Mouse (Mus musculus) large intestine, adult 2 months (tissue): ENCODE results near the gene Rem1. TPM values are rescaled to one million over a fixed set of nuclear protein-coding genes. Genes with fewer than 3 reads are reported as not detected.

Experiments
- DNase-seq: peaks from one replicate; pipeline ENCODE4 v3.0.0-alpha.2; 2012; ENCODE audit warnings: low read depth, low spot score
- WGBS: fragments of 180-500 bp; shearing (Covaris S2); methylation state at CpG from one replicate; pipeline ENCODE4 v1.1.7; 2018; 5-methylcytosine and 5-hydroxymethylcytosine counted together
- polyA plus RNA-seq: library from polyadenylated mRNA; depleted of rRNA; stranded (reverse); fragments of >200 nt; gene quantifications from 2 replicates; pipeline ENCODE4 v1.2.3, GENCODE M21; 2012; rRNA removed

Rem1 gene
- polyA plus RNA-seq, 1 experiment = 3.7 TPM

DNA sequence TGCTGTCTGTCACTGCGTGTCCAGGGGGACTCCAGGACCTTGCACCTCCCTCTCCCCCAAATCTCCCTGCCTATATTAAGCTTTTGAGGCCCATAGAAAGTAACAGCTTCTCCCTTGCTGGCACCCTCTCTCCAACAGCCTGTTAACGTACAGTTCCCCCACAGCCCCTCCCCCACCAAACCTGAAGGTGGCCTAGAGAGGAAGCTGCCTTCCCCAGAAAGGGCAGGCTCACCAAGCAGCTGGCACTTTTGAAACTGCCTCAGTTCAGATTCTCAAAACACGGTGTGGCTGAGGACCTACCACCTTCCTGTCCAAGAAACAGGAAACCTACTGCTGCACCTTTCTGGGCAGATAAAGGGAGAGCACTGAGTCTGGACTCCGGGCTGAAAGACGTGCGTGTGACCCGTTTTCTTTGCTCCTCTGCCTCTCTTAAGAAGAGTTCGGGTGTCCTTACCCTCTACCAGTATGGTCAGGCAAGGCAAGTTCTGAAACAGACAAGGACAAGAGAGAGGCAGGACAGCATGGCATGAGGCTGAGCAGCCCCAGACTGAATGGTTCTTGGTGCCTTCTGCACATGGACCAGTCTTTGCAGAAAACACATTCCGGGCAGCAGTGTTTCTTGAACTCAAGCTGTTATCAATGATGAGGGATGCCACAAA, 44.4 kb downstream of the Rem1 start:
- DNase-seq = no peak
- WGBS = 42% methylated on average over 9 of the region's 9 CpGs

DNA sequence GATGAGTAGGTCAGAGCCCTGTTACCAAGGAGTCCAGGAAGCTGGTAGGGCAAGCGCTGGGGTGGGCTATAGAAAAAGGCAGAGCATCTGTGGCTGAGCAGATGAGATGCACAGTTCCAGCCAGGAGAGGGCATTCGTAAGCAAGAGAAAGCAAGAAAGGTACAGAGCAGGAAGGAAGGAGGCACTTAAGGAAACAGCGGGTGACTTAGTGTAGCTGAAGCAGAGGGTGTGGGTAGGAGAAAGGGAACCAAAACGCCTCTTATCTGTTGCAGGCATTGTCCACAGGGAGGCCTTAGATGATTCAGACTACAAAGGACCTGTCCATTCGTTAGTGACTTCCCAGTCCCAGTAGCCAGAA, 44.9 kb downstream of the Rem1 start:
- WGBS = 6% methylated on average over 5 of the region's 5 CpGs
- DNase-seq = no peak

DNA sequence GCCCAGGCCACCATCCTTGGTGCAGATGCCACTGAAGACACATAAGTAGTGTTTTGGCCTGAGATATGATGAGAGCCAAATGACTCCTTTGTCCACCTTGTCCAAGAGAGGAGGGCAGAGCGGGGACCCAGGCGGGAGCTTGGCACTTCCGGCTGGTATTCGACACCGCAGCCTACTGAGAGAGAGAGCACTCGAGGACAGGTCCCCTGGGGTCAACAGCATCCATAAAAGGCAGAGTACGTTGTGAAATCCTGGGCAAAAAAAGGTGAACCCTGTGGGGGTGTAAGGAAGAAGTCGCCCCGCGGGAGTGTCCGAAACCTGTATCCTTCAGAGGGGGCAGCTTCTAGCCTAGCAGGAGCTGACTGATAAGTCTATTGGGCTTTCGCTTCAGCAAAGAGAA, 45.4 kb downstream of the Rem1 start:
- no peak for DNase-seq
- WGBS = 81% methylated on average over 12 of the region's 12 CpGs

DNA sequence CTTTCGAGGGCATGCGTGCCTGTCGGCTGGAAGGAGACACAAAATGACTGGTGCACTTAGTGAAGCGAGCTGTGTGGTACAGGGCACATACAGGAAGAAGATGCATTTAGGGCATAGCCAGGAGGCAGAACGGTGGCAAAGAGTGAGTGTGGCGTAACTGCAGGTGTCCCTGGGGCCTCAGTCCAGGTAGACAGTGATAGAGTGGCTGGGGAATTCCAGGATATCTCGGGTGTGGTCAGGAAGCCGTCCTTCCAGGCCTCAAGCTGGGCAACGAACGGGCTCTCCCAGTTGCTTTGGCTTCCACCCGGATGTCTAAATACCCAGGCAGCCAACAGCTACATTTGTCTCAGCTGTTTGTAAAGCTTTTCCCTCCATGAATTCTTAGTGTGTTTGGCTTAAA, 47.4 kb downstream of the Rem1 start:
- DNase-seq = no peak
- WGBS = 20% methylated on average over 11 of the region's 11 CpGs

DNA sequence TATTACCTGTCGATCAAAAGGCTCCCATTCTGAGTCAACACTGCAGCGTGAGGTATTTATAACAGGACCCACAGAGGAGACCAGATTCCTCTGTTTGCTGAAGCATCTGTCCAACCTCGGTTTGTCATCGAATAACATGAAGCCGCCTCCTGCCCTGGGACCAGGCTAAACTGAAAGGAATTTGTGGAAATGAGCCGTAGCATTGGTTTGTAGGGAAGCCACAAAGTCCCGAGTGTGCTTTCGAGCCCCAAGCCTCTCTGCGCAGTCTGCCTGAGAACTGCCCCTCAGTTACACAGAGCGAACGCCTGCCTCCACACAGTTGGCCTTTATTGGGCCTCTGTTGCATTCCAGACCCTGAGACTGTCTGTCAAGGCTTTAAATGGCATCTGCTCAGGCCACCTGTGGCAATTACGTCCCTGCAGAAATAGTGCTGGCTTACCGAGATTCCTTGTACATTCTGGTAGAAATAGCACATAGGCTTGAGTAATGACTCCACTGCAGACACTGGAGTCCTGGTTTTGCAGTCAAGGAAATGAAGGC, 48.6 kb downstream of the Rem1 start:
- DNase-seq = no peak
- 64% methylated on average over 13 of the region's 13 CpGs for WGBS

DNA sequence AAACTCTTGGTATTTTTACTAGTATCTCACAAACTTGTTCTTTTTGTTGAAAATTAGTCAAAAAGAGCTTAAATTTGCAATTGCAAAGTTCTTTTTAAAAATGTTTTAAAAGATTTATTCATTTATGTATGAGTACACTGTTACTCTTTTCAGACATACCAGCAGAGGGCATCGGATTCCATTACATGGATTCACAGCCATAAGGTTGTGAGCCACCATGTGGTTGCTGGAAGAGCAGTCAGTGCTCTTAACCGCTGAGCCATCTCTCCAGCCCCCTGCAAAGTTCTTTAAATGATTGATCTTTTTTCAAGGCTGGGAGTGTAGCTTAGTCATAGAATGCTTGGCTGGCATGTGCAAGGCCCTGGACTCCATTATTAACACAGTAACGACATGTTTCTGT, 51.6 kb downstream of the Rem1 start:
- DNase-seq = no peak
- 43% methylated on average over 3 of the region's 3 CpGs for WGBS

DNA sequence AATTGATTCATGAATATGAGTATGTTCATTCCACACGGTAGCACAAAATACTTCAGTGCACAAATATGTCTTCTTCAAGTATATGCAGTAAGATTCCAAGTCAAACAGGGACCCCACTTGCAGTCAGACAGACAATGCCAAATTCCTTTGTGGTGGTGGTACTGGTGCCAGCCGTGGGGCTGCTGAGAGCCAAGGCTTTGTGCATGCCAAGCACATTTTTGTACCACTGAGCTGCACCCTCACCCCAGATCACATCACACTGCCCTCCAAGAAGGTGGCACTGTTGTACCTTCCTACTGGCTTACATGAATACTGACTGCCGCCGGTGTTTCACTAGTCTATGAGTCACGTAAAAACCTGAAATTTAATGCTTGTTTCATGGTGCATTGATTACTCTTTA, 52.2 kb downstream of the Rem1 start:
- DNase-seq = no peak
- WGBS = 79% methylated on average over 5 of the region's 5 CpGs

DNA sequence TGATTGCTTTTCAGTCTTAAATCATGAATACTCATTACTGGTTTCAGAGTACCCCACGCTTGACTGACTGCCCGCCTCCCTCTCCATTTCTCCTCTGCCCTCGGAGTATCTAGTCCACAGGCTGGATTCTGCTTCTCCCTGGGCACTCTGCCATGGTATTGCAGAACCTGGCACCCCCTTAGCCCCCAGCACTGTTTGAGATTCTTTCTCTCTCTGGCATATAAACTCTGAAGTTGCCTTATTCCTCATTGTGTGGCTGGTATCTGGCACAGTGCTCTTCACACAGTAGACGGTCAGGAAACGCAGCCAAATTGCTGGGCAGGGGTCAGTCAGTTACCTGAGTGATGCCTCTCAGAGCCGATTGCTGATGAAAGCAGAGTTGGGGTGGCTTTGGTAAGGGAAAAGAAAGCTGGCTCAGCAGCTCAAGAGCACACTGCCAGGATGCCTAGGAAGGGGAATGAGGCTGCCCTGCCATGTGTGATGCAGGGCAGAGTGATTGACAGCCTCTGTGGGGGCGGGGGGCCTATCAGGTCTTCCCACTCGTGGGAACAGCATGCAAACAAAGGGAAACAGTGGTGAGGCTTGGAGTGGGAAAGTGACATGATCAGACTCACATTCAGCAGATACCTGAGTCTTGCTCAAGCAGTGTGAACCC, 53.1 kb downstream of the Rem1 start:
- DNase-seq = no peak
- 81% methylated on average over 8 of the region's 8 CpGs for WGBS

DNA sequence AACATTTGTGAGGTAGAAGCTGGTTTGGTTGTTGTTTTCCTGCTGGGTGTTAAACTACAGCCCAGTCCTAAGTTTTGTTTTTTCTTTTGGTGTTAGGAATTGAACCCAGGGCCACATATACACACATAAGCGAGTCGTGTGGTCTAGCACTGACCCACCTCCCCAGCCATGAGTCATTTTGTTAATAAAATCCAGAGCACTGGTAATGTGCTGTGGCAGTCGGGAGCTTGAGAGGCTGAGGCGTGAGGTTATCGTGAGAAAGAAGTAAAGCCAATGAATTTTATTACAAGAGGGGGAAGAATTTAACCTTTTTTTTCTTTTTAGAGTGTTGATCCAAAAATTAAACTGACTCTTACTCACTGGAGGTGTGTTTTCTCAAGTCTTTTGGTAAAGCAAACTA, 56.3 kb downstream of the Rem1 start:
- WGBS = 22% methylated on average over 5 of the region's 5 CpGs
- DNase-seq = no peak

Other genes starting within 250 kb of the Rem1 start
- gene Sox12, start 228.9 kb upstream of the Rem1 start, polyA plus RNA-seq = 1.9 and 2.0 TPM in 2 replicates
- gene Zcchc3, start 211.9 kb upstream of the Rem1 start, polyA plus RNA-seq = 1.7 and 2.0 TPM in 2 replicates
- not detected in 2 replicates for gene 6820408C15Rik, start 211.4 kb upstream of the Rem1 start, polyA plus RNA-seq
- gene Defb23, start 162.3 kb upstream of the Rem1 start, polyA plus RNA-seq = not detected in 2 replicates
- 0.26 and 0.69 TPM in 2 replicates for gene Defb20, start 149.9 kb upstream of the Rem1 start, polyA plus RNA-seq
- not detected in 2 replicates for gene Defb22, start 136.8 kb upstream of the Rem1 start, polyA plus RNA-seq
- not detected in 2 replicates for gene Defb26, start 115.3 kb upstream of the Rem1 start, polyA plus RNA-seq
- not detected in 2 replicates for gene Defb28, start 108.7 kb upstream of the Rem1 start, polyA plus RNA-seq
- gene Defb29, start 86.9 kb upstream of the Rem1 start, polyA plus RNA-seq = not detected in 2 replicates
- not detected in 2 replicates for gene Gm17416, start 57.6 kb upstream of the Rem1 start, polyA plus RNA-seq
- not detected in 2 replicates for gene Defb21, start 54.2 kb upstream of the Rem1 start, polyA plus RNA-seq
- not detected in 2 replicates for gene Defb19, start 46.6 kb upstream of the Rem1 start, polyA plus RNA-seq
- not detected in 2 replicates for gene Defb45, start 27.6 kb upstream of the Rem1 start, polyA plus RNA-seq
- gene Defb36, start 22.6 kb upstream of the Rem1 start, polyA plus RNA-seq = not detected in 2 replicates
- gene Defb25, start 3.9 kb upstream of the Rem1 start, polyA plus RNA-seq = 0.78 and 1.1 TPM in 2 replicates
- gene H13, start 42.5 kb downstream of the Rem1 start, polyA plus RNA-seq = 102 and 126 TPM in 2 replicates
- gene Mcts2, start 60.1 kb downstream of the Rem1 start, polyA plus RNA-seq = 5.8 and 6.4 TPM in 2 replicates
- 365 and 412 TPM in 2 replicates for gene Id1, start 109.3 kb downstream of the Rem1 start, polyA plus RNA-seq
- 1.6 and 2.0 TPM in 2 replicates for gene Cox4i2, start 127.2 kb downstream of the Rem1 start, polyA plus RNA-seq
- gene Bcl2l1, start 204.8 kb downstream of the Rem1 start, polyA plus RNA-seq = 42.4 and 43.6 TPM in 2 replicates
- gene Tpx2, start 221.0 kb downstream of the Rem1 start, polyA plus RNA-seq = 5.0 and 5.2 TPM in 2 replicates